Mouse (Mus musculus): ENCODE measurements around the gene Scml4.

Scml4 gene

GRCm38 (mm10) chr10:42861446-42861845 lies 1.3 kb downstream of the Scml4 start:
- no peak for DNase-seq (ENCODE audit: low read depth in 2 of 2, low spot score in 2 of 2)

DNA sequence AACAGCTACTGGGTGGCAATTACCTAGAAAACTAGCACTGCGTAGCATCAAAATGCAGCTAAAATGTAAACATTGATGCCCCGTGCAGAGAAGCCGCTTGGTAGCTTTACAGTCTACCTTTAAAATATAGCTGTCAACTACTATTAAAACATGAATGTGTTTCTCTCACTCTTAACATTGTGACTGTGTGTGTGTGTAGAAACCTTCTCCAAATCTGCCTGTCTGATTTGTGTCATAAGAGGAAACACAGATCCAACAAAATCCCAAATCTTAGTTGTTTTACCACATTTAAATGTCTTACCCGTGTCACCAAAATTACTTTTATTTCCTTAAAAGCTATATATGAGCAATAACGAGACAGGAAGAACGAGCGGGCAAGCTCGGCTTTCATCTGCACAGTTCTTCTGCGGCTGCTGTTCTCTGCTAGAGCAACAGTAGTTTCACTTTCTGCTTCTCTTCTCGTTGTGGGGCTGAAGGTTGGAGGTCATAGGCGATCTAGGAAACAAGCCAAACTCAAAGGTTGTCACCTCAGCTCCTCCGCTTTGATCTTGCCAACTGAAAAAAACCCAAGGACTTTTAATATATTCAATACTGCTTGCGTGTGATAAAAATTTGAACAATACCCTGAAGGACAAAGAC lies 2.1 kb downstream of the Scml4 start:
- DNase-seq (ENCODE audit: low read depth in 2 of 2, low spot score in 2 of 2), result peak; percentile 64 to 66

DNA sequence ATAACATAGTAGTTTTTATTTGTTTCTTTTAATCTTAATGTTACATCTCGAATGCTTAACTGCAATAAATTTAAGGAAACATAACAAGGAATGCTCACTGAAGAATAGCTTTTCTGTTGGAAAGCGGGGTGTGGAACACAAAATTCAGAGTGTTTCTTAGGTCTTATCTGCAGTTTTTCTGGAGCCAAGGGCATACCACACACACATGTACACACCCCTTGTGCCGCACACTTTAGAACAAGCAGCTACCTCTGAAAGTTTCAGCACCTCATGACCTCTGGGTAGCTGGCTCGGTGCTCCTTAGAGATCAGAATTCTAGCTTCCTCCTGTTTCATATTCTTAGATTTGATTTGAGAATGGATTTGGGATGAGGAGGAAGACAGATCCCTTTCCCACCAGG lies 2.6 kb downstream of the Scml4 start:
- no peak for DNase-seq (ENCODE audit: low read depth in 2 of 2, low spot score in 2 of 2)

DNA sequence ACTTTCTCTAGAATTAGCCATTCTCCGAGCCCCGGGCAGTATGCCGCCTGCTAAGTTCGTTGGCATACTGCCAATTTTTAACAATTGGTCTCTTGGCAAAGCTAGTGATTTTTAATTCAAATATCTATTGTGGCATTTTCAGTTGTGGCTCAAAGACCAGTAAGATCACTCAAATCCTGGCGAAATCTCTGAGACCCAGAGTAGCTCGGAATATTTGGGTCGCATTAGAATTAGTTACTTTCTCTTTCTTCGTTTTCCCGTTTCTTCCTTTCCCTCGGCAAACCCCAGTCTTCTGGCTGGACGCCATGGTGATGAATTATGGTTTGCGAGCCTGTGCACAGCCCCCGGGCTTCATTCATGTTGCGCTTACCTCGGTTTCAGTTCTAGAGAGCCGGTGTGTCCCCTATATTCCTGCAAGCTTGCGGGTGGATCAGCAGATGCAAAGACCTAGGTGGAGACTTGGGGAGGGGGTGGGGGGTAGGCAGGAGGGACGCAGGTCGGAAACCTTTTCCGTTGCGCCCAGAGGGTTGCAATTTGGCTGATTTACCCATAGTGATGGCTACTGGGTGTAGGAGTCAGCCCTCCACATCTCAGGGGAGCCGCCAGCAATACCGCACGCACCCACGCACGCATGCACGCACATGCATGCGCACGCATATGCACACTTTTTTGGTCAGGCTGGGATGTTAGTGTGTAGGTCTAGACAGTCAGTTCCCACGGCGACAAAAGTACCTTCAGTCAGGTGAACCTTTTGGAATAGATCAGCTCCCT lies 3.6 kb downstream of the Scml4 start:
- DNase-seq (ENCODE audit: low read depth in 2 of 2, low spot score in 2 of 2), result peak in 1 of 2 experiments; percentile 34

- no peak for DNase-seq (ENCODE audit: low read depth in 2 of 2, low spot score in 2 of 2)
Measured at GRCm38 (mm10) chr10:42864696-42865095, 4.5 kb downstream of the Scml4 start.

DNA sequence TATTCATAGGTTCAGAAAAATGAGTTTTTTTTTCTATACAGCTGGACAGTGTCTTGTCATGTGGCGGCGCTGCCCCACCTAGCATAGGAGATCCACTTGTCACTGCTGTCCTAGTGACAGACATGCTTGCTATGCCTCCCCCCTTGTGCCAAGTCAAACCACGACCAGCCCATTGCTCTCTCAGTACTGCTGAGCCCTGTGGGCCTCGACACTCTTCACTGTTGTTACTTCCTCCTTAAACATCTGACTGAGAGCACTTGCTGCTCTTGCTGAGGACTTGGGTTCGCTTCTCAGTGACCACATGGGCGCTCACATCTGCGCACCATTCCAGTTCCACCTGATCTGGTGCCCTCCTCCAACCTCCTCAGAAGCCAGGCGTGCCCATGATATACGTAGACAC lies 8.2 kb downstream of the Scml4 start:
- no peak for DNase-seq (ENCODE audit: low read depth in 2 of 2, low spot score in 2 of 2)

GRCm38 (mm10) chr10:42869467-42869866 lies 9.3 kb downstream of the Scml4 start:
- no peak for DNase-seq (ENCODE audit: low read depth in 2 of 2, low spot score in 2 of 2)

GRCm38 (mm10) chr10:42872269-42873010 lies 12.3 kb downstream of the Scml4 start:
- no peak for DNase-seq (ENCODE audit: low read depth in 2 of 2, low spot score in 2 of 2)

- no peak for DNase-seq (ENCODE audit: low read depth in 2 of 2, low spot score in 2 of 2)
Measured at GRCm38 (mm10) chr10:42873077-42873595, 13.0 kb downstream of the Scml4 start.

GRCm38 (mm10) chr10:42876172-42876571 lies 16.0 kb downstream of the Scml4 start:
- DNase-seq (ENCODE audit: low read depth in 2 of 2, low spot score in 2 of 2), result no peak

GRCm38 (mm10) chr10:42879269-42879681 lies 19.1 kb downstream of the Scml4 start:
- DNase-seq (ENCODE audit: low read depth in 2 of 2, low spot score in 2 of 2), result no peak

GRCm38 (mm10) chr10:42879682-42880081 lies 19.5 kb downstream of the Scml4 start:
- no peak for DNase-seq (ENCODE audit: low read depth in 2 of 2, low spot score in 2 of 2)

DNA sequence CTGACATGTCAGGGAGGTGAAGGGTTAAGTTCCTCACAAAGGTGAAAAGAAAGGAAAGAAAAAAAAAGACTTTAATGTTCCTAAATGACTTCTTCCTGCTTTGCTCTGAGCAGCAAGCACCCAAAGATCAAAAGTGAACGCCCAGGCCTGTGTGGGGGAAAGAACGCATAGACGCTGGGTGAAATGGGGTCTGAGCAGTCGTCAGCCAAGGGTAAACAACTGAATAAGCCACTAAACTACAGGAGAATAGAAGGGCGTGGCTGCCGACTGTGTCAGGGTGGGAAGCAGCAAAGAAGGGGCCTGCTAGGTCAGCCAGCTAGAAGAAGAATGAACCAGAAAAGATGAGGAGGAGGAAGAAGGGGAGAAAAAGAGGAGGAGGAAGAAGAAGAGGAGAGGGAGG lies 26.9 kb downstream of the Scml4 start:
- DNase-seq (ENCODE audit: low read depth in 2 of 2, low spot score in 2 of 2), result peak; percentile 56 to 62

- peak; percentile 59 to 71 for DNase-seq (ENCODE audit: low read depth in 2 of 2, low spot score in 2 of 2)
Measured at GRCm38 (mm10) chr10:42888241-42888640, 28.1 kb downstream of the Scml4 start.

DNA sequence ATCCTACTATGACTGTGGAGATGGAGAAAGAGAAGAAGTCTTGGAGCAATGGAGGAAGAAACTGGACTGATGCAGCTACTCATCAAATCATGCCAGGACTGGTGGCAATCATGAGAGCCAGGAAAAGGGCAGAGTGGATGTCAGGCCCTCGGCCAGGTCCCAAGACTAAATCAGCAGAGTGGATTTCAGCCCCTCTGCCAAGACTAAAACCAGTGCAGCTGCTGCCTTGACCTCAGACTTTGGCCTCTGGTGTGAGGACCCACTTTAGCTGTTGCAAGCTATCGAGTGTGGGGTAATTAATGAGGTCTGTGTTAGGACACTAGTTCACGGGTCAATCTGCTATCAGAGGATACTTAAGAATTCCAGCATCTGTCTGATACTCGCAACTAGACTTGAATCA lies 30.2 kb downstream of the Scml4 start:
- DNase-seq (ENCODE audit: low read depth in 2 of 2, low spot score in 2 of 2), result no peak

- DNase-seq (ENCODE audit: low read depth in 2 of 2, low spot score in 2 of 2), result no peak
Measured at GRCm38 (mm10) chr10:42892250-42892649, 32.1 kb downstream of the Scml4 start.

DNA sequence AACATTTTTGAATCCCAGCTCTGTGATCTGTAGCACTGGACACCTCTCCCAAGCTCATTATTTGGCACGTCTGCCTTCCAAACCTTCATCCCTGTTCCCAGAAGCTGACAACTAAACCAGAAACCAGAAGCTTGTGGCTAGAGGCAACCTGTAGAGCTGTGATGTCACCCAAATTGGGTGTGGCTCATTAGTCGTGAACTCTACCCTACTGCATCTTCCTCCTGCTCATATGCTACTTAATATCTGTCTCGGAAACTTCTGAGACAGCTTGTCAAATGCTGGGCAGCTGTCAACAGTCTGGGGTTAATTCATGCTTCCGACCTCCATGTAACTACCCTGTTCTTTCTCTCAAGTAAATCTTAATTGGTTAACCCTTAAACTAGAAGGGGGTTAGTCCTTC lies 32.8 kb downstream of the Scml4 start:
- no peak for DNase-seq (ENCODE audit: low read depth in 2 of 2, low spot score in 2 of 2)

DNA sequence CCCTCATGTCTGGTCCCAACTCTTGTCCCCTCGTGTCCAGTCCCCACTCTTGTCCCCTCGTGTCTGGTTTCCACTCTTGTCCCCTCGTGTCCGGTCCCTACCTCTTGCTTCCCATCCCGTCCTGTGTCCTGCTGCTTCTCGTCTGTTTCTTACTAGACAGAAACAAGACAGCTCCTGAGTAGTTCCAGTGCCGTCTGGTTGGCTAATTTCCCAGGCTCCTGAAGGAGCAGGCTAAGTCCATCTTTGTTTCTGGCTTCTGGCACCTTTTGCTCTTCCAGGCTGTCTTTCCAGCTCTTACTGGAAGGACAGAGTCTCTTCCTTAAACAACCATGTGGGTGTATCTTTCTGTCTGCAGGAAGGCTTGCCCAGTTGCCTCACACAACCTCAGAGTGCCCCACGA lies 33.7 kb downstream of the Scml4 start:
- no peak for DNase-seq (ENCODE audit: low read depth in 2 of 2, low spot score in 2 of 2)

DNA sequence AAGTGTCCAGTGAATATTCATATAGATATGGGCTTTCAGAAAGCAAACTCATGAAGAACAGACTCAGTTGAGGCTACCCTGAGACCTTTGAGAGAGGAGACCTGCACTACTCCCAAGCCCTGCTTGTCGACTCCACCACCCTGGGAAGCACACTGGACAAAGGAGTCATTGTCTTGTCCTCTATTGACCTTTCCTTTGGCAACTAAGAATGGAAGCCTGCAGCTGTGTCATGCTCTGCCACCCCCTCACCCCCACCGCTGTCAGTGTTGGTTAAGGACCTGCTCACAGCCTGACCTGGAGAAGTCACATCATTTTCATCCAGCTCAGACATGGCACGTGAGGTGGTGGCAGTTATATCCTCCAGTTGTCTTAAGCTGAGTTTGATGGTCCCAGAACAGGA lies 34.1 kb downstream of the Scml4 start:
- DNase-seq (ENCODE audit: low read depth in 2 of 2, low spot score in 2 of 2), result no peak

GRCm38 (mm10) chr10:42894696-42895095 lies 34.5 kb downstream of the Scml4 start:
- no peak for DNase-seq (ENCODE audit: low read depth in 2 of 2, low spot score in 2 of 2)

- DNase-seq (ENCODE audit: low read depth in 2 of 2, low spot score in 2 of 2), result no peak
Measured at GRCm38 (mm10) chr10:42896621-42897020, 36.5 kb downstream of the Scml4 start.

DNA sequence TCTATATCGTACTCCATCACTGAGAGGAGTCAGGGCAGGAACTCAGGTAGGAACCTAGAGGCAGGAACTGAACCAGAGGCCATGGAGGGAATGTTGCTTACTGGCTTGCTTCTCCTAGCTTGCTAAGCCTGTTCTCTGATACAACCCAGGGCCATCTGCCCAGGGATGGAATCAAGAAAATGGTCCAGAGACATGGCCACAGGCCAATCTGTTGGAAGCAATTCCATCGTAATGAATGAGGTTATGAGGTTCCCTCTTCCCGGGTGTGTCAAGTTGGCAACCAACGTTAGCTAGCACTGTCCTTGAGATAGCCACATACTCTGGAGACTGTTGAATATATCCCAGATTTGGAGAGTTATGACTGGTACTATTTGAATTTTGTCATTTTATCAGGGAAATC lies 37.0 kb downstream of the Scml4 start:
- peak in 1 of 2 experiments; percentile 28 for DNase-seq (ENCODE audit: low read depth in 2 of 2, low spot score in 2 of 2)

Data from CD8-positive naive resting alpha-beta T cell, adult 2 months (primary cell).